Mouse (Mus musculus) urinary bladder, postnatal 4 days (tissue): ENCODE measurements around the gene Apopt1.

Experiments
- DNase-seq, 2 experiments: peaks; one replicate each; pipeline ENCODE4 v3.0.0; 2021 to 2022; ENCODE audit warnings: low spot score in 2 of 2

Gene Apopt1

DNA sequence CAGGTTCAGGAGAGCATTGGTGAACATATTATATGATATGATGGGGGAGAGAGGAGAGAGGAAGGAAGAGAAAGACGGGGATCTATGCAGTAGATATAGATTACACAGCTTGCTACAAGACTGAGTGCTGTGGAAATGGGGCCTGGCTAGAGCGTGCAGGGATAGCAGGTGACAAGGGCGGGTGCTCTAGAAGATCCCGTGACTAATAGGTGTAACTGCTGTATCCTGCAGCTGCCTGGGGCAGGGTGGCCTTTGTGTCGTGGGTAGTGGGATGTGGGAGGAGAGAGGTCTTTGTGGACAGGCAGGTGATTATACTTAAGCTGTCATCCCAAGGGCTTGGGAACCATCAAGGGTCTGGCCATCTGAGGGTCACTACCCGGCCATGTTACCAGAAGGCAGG lies 32.2 kb downstream of the Apopt1 start:
- DNase-seq: no peak

DNA sequence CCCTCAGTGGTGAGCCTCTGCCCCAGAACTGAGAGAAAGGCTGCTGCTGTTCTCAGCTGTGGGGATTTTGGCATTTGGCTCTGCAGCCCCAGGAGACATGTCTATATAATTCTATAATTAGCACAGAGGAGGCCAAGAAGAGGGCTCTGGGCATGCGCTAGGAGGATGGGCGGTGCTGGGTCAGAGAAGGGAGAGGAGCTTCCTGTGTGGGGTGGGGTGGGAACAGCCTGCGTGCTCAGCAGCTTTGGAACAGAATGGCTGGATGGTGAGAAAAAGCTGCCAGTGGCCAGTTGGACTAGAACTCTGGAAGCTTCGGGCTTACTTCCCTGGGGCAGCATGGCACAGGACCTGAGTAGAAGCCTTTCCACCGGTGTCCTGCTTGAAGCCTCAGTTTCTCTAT lies 33.0 kb downstream of the Apopt1 start:
- peak; percentile 80 to 81 for DNase-seq

DNA sequence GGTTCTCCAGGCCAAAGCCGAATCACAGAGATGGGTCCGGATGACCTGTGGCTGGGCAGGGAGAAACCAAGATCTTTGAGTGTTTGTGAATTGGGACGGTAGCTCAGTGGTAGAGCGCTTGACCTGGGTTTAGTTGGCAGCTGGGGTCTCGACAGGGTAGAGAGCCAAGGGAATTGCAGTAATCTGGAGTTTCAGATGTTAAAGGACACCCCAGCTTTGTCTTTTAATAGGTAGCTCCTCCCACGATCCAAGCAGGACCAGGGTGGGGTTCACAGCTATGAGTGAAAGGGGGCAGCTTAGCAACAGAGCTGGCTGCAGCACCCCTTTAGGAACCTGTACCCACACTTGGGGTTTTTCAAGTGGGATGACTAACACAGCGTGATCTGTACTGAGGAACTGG lies 34.4 kb downstream of the Apopt1 start:
- DNase-seq: no peak

DNA sequence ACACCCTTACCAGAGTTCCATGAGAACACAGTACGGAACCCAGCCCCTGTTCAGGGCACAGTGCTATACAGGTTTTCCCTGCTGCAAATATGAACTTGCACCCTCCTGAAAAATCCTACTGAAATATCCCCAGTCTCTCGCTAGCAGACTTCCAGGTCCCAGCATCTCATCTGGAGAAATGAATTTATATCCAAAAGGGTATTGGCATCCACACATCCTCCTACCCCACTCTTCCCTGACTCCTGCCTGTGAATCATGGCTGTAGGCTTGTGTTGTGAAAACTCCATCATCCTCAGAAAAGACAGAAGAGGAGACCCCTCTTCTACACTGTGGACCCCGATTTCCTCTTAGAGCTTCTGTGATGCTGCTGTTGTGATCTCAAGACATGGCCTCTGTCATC lies 37.7 kb downstream of the Apopt1 start:
- no peak for DNase-seq

DNA sequence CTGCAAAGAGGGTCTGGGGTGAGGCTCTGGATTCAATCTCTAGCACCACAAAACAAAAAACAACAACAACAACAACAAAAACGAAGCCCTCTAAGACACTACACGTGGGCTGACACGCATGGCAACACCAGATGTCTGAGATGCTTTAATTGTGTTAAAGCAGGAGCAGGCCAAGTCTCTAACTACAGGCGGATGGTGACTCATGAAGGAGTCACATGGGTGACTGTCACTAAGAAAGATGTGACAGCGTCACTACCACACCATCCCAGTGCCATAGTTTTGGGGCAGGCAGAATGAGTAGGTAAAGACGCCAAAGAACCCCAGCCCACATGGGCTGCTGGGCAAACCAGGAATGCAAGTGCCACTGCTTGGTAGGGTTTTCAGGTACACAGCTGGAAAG lies 39.4 kb downstream of the Apopt1 start:
- no peak for DNase-seq

DNA sequence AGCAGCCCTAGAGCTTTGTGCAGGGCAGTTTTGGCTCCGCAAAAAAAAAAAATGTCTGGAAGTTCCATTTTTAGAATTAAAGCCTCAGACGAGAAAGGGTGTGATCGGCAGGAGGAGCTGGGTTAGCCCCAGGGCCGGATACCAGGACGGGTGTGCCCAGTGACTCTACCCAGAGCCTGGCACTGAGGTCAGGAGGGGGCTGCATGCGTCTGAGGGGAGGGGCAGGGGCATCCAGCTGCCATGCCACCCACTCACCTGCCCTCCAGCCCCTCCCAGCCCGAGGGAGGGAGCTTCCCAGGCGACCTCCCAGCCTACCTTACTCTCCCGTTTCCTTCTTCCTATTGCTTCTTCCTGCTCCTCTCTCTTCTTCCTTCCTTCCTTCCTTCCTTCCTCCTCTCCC lies 40.3 kb downstream of the Apopt1 start:
- no peak for DNase-seq

DNA sequence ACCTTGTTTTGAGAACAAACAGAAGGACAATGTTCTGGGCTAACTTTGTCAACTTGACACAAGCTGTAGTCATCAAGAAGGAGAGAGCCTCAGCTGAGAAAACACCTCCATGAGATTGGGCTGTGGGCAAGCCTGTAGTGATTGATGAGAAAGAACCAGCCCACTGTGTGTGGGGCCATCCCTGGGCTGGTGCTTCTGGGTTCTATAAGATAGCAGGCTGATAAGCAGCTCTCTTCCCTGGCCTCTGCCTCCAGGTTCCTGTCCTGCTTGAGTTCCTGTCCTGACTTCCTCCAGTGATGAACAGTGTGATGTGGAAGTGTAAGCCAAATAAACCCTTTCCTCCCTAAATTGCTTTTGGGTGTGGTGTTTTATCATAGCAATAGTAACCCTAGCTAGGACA lies 41.6 kb downstream of the Apopt1 start:
- DNase-seq: no peak

DNA sequence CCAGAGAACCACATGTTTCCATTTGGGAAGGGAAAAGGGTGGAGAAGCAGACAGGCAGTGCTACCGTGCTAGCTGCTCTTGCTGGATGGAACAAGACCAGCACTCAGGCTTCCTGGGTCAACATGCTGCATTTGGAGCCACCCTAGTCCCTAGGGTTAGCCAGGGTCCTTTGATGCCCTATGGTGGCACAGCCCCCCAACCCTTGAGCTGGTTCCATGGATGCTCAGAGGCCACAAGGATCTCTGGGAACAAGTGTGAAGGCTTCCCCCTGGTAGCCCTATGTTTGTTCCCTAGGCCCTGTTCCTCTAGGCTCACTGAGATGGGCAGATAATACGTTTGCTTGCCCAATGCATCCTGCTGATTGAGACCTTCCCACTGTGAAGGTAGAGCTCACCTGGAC lies 42.2 kb downstream of the Apopt1 start:
- DNase-seq: no peak

DNA sequence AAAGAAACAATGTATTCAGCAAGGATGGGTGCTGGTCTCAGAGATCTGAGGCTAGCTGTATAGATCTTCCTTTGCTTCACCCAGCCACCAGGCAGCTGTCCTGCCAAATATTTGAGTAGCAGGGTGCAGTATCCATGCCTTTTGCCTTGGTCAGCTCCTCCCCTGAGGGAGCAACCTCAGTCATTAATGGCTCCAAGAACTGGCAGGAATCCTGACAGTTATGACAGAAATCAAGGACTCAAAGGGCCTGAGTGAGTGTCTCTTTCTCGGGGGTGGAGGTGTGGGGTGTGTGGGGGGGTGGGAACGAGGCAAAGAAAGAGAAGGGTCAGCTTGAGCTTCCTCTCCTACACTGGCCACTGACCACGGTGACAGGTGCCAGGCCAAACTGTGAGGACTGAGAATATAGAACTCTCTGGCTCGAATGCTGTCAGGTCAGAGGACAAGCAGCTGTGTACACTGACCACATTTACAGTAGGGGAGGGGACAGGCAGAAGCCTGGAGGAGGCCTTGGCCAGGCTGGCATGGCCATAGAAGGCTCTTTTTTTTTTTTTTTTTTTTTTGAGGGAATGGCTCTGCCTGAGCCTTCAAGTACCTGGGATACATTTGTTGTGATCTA lies 43.1 kb downstream of the Apopt1 start:
- no peak for DNase-seq

DNA sequence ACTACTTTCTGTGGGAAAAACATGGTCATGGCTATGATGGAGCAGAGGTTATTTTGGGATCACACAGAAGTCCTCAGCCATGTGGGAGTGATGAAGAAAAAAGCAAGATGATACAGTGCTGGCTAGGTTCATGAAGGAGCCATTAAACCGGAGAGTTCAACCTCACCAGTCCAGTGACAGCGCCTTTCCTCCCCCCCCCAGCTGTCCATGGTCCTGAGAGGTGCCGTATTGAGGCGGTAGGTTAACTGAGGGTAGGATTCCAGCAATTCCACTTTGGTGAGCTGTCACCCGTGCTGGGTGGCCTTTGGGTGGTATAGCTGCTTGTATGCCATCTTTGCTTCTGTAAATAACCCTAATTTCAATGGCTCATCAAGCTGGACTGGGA lies 43.6 kb downstream of the Apopt1 start:
- DNase-seq: no peak

DNA sequence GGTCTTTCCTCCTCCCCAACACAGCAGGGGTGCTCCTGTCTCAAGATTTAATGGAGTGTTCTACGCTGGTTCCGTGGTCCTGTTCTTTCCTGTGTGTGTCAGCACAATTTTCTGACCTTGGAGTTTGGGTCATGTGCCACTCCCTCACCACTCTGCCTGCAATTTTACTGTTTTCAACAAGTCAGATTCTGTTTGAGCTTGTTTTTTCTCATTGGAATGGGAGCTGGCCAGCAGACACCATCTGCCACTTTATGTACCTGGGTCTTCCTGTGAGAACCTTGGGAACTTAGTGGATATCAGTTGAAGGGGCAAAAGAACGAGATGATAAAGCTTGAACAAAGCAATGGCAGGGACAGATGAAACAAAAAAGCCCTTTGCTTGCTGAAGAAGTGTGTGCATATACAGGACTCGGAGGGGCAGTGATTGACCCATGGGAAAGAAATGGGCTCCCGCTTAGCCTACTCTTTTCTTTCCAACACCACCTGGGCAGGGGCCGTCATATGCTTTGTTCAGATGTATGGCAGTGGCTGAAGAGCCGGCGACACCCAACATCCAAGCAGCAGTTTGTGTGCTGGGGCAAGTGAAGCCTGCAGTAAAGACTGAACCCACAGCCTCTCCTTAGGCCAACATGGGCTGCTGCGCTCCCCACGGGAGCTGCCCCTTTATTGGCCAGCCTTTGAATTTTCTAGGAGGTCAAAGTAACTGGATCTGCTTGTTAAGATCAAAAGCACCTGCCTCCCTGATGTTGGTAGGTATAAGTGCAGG lies 44.7 kb downstream of the Apopt1 start:
- no peak for DNase-seq

DNA sequence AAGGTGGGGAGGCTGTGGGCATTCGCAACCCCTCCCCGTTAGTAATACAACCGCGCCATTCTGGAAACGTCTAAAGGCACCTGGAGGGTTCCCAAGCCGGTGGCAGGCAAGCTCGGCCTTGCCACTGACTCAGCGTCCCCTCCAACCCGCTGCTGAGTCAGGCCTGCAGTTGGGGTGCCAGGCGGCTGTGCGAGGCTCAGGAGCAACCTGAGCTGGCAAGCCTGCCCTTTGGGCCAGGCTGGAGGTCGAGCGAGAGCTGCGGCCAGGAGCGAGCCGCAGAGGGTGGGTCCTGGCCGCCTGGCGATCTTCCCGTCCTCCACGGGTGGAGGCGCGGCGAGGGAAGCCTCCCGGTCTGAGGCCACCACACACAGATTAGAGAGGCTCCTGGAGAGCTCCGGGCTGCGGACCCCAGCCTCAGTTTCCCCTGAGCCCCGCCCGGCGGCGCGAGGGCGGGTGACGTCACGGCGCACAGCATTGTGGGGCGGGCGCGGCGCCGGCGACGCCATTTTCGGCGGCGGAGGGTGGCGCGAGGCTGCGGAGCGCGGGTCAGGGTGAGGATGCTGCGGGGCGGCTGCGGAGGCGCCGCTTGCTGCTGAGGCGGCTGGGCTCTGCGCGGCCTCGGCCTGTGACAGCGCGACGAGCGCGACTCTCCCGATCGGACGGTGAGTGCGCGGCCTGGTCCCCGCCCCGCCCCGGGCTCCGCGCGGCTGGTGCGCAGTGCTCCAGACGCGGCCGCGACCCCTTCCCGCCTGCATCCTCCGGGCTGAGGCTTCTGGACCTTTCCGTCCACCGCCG lies 45.5 kb downstream of the Apopt1 start, which contains the start of gene Klc1:
Klc1 (plus strand) TSS at position 469 of the 795 bp plus-strand sequence.
- peak; percentile 65 to 71 for DNase-seq

DNA sequence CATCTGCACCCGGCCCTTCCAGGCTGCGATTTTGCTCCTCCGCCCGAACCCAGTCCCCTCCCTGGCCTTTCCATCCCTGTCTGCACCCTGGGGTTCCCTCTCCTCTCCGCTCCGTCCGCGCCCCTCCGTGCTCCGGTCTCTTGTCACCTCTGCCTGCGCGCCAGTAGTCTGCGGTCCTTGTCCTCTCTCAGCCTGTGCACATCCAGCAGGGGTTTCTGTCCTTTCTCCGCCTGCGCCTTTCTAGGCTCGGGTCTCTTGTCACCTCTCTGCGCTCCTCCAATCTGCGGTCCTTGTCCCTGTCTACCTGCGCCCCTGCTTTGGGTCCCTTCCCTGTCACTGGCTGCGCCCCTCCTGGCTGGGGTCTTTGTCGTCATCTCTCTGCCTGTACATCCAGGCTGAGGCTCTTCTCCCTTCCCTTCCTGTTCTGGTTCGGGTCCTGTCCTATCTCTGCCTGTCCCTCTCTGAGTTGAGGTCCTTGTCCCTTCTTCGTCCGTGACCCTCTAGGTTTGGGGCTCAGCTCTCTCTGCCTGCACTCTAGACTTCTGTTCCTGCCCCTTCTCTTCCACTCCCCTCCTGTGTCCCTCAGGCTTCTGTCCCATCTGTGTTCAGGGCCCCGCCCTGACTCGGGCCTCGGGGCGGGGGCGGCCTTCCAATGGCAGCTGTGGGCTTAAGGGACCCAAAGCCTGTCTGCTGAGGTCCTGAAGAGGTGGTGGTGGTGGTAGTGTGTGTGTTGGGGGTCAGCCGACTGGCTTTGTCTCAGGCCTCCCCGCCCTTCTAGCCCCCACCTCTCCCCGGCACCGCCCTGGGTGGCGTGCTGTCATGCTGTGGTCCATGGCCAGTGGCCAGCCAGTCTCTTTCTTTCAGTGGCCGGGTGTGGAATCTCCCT lies 46.4 kb downstream of the Apopt1 start:
- peak in 1 of 2 experiments; percentile 45 for DNase-seq

DNA sequence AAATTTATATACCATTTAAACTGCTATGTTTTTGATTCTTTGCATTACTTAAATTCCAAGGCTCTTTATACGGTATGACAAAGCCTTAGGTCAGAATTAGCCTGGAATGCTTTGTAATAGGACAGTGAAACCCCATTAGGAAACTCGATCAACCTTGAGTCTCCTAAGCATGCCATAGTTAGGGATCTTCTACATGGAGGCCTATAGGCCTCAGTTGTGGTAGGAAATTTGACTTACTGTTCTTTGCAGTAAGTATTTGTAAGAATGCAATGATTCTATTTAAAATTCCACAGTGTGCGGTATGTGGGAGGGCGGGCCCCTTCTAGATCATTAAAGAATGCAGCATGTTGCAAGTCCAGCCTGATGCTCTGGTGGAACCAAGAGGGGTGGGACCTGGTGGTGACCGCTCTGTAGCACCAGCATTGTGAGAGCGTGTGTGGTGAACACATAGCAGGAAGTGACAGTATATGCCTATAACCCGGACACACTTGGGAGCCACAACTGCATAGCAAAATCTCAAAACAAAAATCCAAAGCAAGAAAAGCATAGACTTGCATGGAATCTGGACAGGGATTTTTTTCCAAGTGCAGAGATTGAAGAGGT lies 47.3 kb downstream of the Apopt1 start:
- DNase-seq: no peak

DNA sequence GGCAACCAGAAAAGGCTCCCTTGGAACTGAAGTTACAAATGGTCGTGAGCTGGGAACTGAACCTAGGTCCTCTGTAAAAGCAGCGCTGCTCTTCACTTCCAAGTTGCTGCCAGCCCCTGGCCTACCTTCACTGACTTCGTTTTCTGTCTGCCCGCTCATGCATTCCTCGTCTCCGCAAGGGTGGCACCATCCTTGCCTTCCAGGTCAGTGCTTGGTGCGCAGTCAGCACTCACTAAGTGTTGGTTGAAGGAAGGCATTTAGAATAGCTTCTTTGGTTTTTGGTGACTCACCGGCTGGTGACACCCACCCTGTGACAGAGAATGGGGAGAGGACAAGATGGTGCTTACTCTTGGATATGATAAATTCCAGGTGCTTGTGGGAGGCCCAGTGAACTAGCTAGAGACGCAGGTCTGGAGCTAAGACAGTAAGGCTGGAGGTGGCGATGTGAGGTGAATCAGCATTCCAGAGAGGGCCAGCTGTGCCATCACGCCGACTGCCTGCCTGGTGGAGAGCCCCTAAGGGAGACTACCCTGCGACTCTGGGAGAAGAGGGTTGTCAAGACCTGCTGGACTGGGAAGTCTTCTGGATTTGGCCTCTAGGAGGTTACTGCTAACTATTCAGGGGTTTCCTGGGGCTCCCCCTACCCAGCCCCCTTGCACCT lies 49.7 kb downstream of the Apopt1 start:
- no peak for DNase-seq

DNA sequence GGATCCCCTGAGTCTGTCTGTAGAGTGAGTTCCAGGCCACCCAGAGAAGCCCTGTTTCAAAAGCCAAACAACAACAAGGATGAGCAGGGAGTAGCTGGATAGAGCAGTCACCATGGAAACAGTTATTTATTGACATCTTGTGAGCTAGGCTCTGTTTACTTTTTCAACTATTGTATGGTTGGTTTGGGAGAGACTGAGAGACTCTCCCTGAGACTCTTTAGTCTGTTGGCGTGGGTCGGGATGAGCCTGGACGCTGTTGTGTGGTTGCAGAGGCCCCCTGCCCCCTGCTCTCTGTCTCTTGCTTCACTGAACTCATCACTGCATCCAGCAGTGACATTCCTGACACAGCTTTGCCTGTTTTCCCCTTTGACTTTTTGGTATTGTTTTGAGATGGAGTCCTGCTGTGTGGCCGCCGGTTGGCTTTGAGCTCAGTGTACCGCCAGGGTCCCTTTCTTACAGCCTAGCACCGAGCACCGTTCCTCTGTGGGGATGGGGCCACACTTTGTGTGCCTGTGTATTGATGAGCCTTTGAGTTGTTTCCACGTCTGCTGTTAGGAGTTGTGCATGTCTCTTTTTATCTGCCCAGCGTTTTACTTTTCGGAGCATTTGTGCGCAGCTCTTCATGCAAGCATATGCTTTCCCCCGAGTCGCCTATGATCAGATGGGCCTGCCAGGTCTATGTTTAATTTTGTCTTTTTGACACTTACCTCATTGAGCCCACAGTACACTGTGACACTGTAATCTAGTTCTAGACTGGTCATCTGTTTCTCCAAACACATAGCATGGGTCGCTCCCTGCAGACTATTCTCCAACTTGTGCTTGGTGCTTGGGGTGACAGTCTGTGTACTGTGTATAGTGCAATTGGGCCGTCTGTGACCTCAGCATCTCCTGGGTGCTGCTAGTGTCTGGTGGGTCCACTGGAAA lies 53.5 kb downstream of the Apopt1 start:
- DNase-seq: no peak

DNA sequence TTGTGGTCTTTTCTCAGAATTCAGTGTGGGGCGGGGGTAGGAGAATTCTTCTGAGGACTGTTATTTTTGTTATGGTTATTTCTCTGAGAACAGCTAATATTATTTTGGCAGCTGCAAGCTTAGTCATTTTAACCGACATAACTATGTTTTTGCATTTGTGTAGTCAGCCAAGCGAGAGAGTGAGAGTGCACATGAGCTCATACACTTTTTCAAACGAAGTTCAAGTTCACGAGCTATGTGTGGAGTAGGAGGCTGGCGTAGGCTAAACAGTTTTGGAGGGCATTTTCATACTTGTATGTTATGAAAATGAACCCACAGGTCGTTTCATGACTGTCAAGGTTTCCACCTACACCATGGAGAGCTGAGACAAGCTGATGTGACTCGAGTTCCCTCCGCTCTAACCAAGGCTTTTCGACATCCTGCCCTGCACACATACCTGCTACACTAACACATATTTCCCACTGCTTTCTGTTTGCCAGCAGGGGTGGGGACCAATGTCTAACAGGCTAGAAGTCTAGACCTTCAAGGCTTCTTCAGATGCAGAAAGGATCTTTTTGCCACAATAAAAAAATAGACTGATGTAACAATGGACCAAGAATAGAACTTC lies 55.4 kb downstream of the Apopt1 start:
- no peak for DNase-seq

DNA sequence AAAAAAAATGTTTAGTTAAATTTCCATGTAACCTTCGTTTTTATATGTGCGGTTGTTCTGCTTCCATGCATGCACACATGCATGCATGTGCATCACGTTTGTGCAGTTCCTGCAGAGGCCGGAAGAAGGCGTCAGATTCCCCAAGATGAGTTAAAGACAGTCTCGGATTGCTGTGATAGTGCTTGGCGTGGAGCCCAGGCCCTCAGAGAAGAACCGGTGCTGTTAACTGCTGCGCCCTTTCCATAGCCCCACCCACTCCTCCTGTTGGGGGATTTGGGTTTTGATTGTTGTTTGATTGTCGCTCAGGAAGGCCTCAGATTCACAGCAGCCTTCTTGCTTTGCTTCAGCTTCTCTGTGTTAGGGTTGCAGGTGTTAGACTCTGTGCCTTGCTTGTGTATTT lies 56.2 kb downstream of the Apopt1 start:
- no peak for DNase-seq
